ENCODE assay signal across 22 mouse cellular contexts in genomic region chr6:82098456-82098855, GRCm38 (mm10). TPM values are rescaled to one million over a fixed set of nuclear protein-coding genes. Genes with fewer than 3 reads are reported as not detected.
"Had no signal": no experiment of that assay in that cellular context is flagged by ENCODE, and none has a peak within 500 bp of the region (broad histone marks: within the 10 kb centered on the region; RNA-seq: fewer than 3 reads in every experiment).

No protein-coding gene starts in this region.

- H3K27me3 ChIP-seq: limb, embryonic 12.5 days; limb, embryonic 15.5 days; lung, embryonic 15.5 days; midbrain, embryonic 13.5 days; stomach, embryonic 15.5 days had no signal

- H3K4me2 ChIP-seq: limb, embryonic 12.5 days; limb, embryonic 15.5 days; liver, embryonic 11.5 days; lung, embryonic 15.5 days; midbrain, embryonic 13.5 days; neural tube, embryonic 13.5 days; stomach, embryonic 15.5 days had no signal

- ATAC-seq: inflammation-experienced regulatory T-cells, adult 6 months; intestine, embryonic 16.5 days; liver, postnatal 0 days; midbrain, embryonic 13.5 days; midbrain, embryonic 16.5 days had no signal

- H3K27ac ChIP-seq: limb, embryonic 12.5 days; limb, embryonic 15.5 days; liver, embryonic 14.5 days; lung, embryonic 15.5 days; midbrain, embryonic 10.5 days; midbrain, embryonic 13.5 days; neural tube, embryonic 13.5 days; stomach, embryonic 15.5 days had no signal

- DNase-seq: left cerebral cortex, postnatal 4 days; liver, postnatal 0 days; lung, postnatal 10 days; lung, postnatal 36 days; retina, postnatal 1 day; right cerebral cortex, postnatal 25 days; spleen, adult 18-20 months; thymus, postnatal 25 days had no signal

- H3K9ac ChIP-seq: limb, embryonic 12.5 days; limb, embryonic 15.5 days; liver, embryonic 14.5 days; liver, postnatal 0 days; lung, embryonic 15.5 days; midbrain, embryonic 13.5 days; neural tube, embryonic 13.5 days; stomach, embryonic 15.5 days had no signal

- H3K4me1 ChIP-seq: limb, embryonic 12.5 days; limb, embryonic 15.5 days; lung, embryonic 15.5 days; midbrain, embryonic 10.5 days; midbrain, embryonic 13.5 days; neural tube, embryonic 13.5 days; stomach, embryonic 15.5 days had no signal

- H3K9me3 ChIP-seq: limb, embryonic 12.5 days; limb, embryonic 15.5 days; lung, embryonic 15.5 days; midbrain, embryonic 10.5 days; midbrain, embryonic 13.5 days; neural tube, embryonic 13.5 days; stomach, embryonic 15.5 days had no signal

- H3K36me3 ChIP-seq: limb, embryonic 12.5 days; limb, embryonic 15.5 days; lung, embryonic 15.5 days; midbrain, embryonic 10.5 days; midbrain, embryonic 13.5 days; neural tube, embryonic 13.5 days; stomach, embryonic 15.5 days had no signal

- H3K4me3 ChIP-seq: limb, embryonic 12.5 days; limb, embryonic 15.5 days; lung, embryonic 15.5 days; megakaryocyte, embryonic 14.5 days; midbrain, embryonic 10.5 days; midbrain, embryonic 13.5 days; myocyte; neural tube, embryonic 13.5 days; stomach, embryonic 15.5 days had no signal

RNA-seq across cellular contexts. Expression of gene Eva1a, which starts 57.6 kb away (rescaled TPM):
- polyA plus RNA-seq: inflammation-experienced regulatory T-cells, adult 6 months had no signal
